Mouse (Mus musculus) C2C12 (cell line): ENCODE measurements around the gene Gpx1. TPM values are rescaled to one million over a fixed set of nuclear protein-coding genes. Genes with fewer than 3 reads are reported as not detected.

Source experiments
- H3K27me3 ChIP-seq: one replicate; pipeline ENCODE4 v1.6.1; 2011; ENCODE audit not compliant: control insufficient read depth, insufficient read depth, insufficient read length
- H3K36me3 ChIP-seq: one replicate; pipeline ENCODE4 v1.6.1; 2011; ENCODE audit not compliant: control insufficient read depth, insufficient read depth
- H3K4me3 ChIP-seq: one replicate; pipeline ENCODE4 v1.5.1; 2011; ENCODE audit warnings: mild to moderate bottlenecking, control low read depth; ENCODE audit not compliant: poor library complexity, insufficient read depth, severe bottlenecking
- H3K79me2 ChIP-seq: one replicate; pipeline ENCODE4 v1.6.1; 2011; ENCODE audit not compliant: control insufficient read depth, insufficient read depth
- H3K79me3 ChIP-seq: one replicate; pipeline ENCODE4 v1.6.1; 2011; ENCODE audit warnings: low read depth, control low read depth
- H3ac ChIP-seq: one replicate; pipeline ENCODE3; 2011; ENCODE audit warnings: low read depth; ENCODE audit not compliant: control insufficient read depth, insufficient read length
- CEBPB ChIP-seq: IDR thresholded peaks from one replicate; pipeline ENCODE4 v1.6.1; 2011; ENCODE audit warnings: low read depth, mild to moderate bottlenecking, control low read depth, moderate library complexity
- CTCF ChIP-seq: IDR thresholded peaks from one replicate; pipeline ENCODE4 v1.5.1; 2011; ENCODE audit not compliant: control insufficient read depth, insufficient read depth, insufficient read length
- FOSL1 ChIP-seq: IDR thresholded peaks from one replicate; pipeline ENCODE4 v1.8.0; 2011; ENCODE audit warnings: mild to moderate bottlenecking, low read length; ENCODE audit not compliant: poor library complexity, insufficient read depth, severe bottlenecking
- MAX ChIP-seq: IDR thresholded peaks from one replicate; pipeline ENCODE4 v1.6.1; 2011; ENCODE audit warnings: mild to moderate bottlenecking, control low read depth
- MYOD1 ChIP-seq: IDR thresholded peaks from one replicate; pipeline ENCODE4 v1.6.1; 2011; ENCODE audit warnings: low read depth; ENCODE audit not compliant: control insufficient read depth, insufficient read length
- MYOG ChIP-seq: IDR thresholded peaks from one replicate; pipeline ENCODE4 v1.6.1; 2011; ENCODE audit not compliant: control insufficient read depth, insufficient read length; ENCODE audit errors: extremely low read depth
- USF1 ChIP-seq: IDR thresholded peaks from one replicate; pipeline ENCODE4 v1.6.1; 2011; ENCODE audit warnings: low read depth, mild to moderate bottlenecking, control low read depth, moderate library complexity
- polyA plus RNA-seq: library from polyadenylated mRNA; unstranded; fragments of >200 nt; fragmentation: generic; extraction: Trizol; gene quantifications from one replicate; pipeline ENCODE4 v1.2.1, GENCODE M21; 2012; ENCODE audit warnings: missing spikeins

The Gpx1 gene
- polyA plus RNA-seq, 1 experiment: 667 TPM

DNA sequence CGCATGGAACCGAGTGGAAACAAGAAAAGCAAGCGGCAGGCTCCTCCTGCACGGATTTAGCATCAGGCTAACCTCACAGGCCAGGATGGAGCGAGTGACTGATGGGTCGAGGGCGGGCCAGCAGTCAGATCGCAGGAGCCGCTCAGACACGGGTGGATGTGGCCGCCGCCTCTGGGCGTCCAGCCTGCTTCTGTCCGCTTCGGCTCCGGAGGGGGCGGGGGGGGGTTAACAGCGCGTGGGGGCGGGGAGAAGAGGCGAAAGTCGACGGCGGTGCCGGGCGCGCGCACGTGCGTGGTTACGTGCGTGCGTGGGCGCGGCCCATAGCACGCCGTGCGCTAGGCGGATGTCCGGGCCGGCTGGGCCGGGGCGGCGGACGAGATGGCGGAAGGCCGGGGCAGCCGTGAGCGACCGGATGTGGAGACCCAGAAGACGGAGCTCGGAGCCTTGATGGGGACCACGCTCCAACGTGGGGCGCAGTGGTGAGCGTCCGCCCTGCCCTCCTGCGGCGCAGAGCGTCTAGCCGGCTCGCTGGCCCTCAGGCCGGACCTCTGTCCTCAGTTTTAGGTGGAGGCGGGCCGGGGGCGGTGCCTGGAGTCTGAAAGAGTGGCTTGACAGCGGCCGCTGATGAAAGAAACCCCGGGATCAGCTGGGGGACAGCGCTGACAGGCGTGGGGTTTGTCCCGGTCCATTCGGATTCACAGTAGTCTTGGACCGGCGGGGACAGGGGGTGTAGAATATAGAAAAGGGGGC lies 9.0 kb downstream of the Gpx1 start, which contains the start of gene Usp4:
Gene Usp4 (plus strand): TSS at position 314 of the 750 bp plus-strand sequence.
- Histone ChIP-seq H3K79me2 (peaks cover 35% of the 10 kb centered on the region), H3K27me3 (no peaks in the 10 kb centered on the region), H3ac (peak within 1 kb of the TSS; percentile 96), H3K36me3 (peaks cover 29% of the 10 kb centered on the region), H3K4me3 (peak within 1 kb of the TSS; percentile 74), H3K79me3 (peaks cover 26% of the 10 kb centered on the region)
- TF ChIP-seq MAX: peak; percentile 37
- TF ChIP-seq MYOG: no peak

- Histone ChIP-seq H3K79me3 (peaks cover 26% of the 10 kb centered on the region), H3ac (peak overlapping the region; percentile 96), H3K27me3 (no peaks in the 10 kb centered on the region), H3K79me2 (peaks cover 41% of the 10 kb centered on the region), H3K36me3 (peaks cover 32% of the 10 kb centered on the region), H3K4me3 (peak overlapping the region; percentile 74)
- TF ChIP-seq MAX: no peak
- no peak for TF ChIP-seq MYOG
Observed at GRCm38 (mm10) chr9:108348290-108348680, 9.6 kb downstream of the Gpx1 start.

GRCm38 (mm10) chr9:108349727-108350126 lies 11.0 kb downstream of the Gpx1 start:
- peaks cover 32% of the 10 kb centered on the region for H3K36me3 ChIP-seq
- H3K79me2 ChIP-seq: peaks cover 55% of the 10 kb centered on the region
- H3K4me3 ChIP-seq: no peak overlapping the region
- H3K27me3 ChIP-seq: no peaks in the 10 kb centered on the region
- peaks cover 26% of the 10 kb centered on the region for H3K79me3 ChIP-seq
- TF ChIP-seq MAX (no peak), MYOD1 (no peak), CEBPB (no peak), MYOG (no peak), CTCF (no peak), USF1 (no peak), FOSL1 (no peak)
- no peak overlapping the region for H3ac ChIP-seq

GRCm38 (mm10) chr9:108378234-108378633 lies 39.5 kb downstream of the Gpx1 start:
- no peak for TF ChIP-seq FOSL1
- no peak overlapping the region for H3ac ChIP-seq
- peaks cover 66% of the 10 kb centered on the region for H3K36me3 ChIP-seq
- H3K79me2 ChIP-seq: no peaks in the 10 kb centered on the region
- H3K79me3 ChIP-seq: no peaks in the 10 kb centered on the region
- no peak overlapping the region for H3K4me3 ChIP-seq
- H3K27me3 ChIP-seq: no peaks in the 10 kb centered on the region

DNA sequence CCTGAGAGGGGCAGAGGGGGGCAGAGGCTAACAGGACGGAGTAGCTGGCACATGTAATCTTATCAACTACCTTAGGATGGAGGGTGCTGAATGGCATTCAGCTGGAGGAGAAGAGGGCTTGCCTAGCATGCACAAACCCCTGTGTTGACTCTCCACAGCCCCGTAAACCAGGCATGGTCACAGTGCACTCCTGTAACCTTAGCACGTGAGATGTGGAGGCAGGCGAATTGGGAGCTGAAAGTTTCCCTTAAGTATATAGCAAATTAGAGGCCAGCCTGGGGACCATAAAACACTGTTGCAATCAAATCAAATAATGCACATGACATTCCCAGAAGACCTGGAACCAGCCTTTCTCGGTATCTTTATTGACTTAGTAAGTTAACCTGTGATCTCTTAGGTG lies 40.0 kb downstream of the Gpx1 start:
- Histone ChIP-seq H3ac (no peak overlapping the region), H3K27me3 (no peaks in the 10 kb centered on the region), H3K79me2 (no peaks in the 10 kb centered on the region), H3K79me3 (no peaks in the 10 kb centered on the region), H3K4me3 (no peak overlapping the region), H3K36me3 (peaks cover 65% of the 10 kb centered on the region)
- TF ChIP-seq CEBPB (no peak), MAX (no peak), MYOG (no peak), USF1 (no peak), MYOD1 (no peak), CTCF (no peak), FOSL1 (no peak)

GRCm38 (mm10) chr9:108379294-108379693 lies 40.6 kb downstream of the Gpx1 start:
- Histone ChIP-seq H3ac (no peak overlapping the region), H3K27me3 (no peaks in the 10 kb centered on the region), H3K79me2 (no peaks in the 10 kb centered on the region), H3K79me3 (no peaks in the 10 kb centered on the region), H3K4me3 (no peak overlapping the region), H3K36me3 (peaks cover 66% of the 10 kb centered on the region)
- TF ChIP-seq MYOD1: no peak
- TF ChIP-seq CEBPB: no peak
- TF ChIP-seq USF1: no peak
- TF ChIP-seq CTCF: no peak
- no peak for TF ChIP-seq FOSL1
- TF ChIP-seq MAX: no peak
- no peak for TF ChIP-seq MYOG
